Mouse (Mus musculus): ENCODE data around the gene Sh3bgrl2. TPM values are rescaled to one million over a fixed set of nuclear protein-coding genes. Genes with fewer than 3 reads are reported as not detected.

Sh3bgrl2 gene
- polyA plus RNA-seq, 1 experiment from 2014 or later = 10.9 TPM

- 0 out of 2 replicates have a peak, but pooled peaks have one; percentile 32 for ATAC-seq (ENCODE audit: low FRiP score)
- no peak overlapping the region for H3K27ac ChIP-seq
Measured at GRCm38 (mm10) chr9:83577260-83577659, 29.1 kb downstream of the Sh3bgrl2 start.

GRCm38 (mm10) chr9:83579049-83579448 is 30.9 kb downstream of the Sh3bgrl2 start:
- no peak overlapping the region for H3K4me2 ChIP-seq
- 74% methylated on average over 4 of the region's 4 CpGs for WGBS
- H3K4me1 ChIP-seq (replicated peaks) = peaks cover 9% of the 10 kb centered on the region
- H3K27me3 ChIP-seq = no peaks in the 10 kb centered on the region
- no peak overlapping the region for H3K4me3 ChIP-seq
- no peak overlapping the region for H3K27ac ChIP-seq
- no peak for ATAC-seq (ENCODE audit: low FRiP score)
- no peak overlapping the region for H3K9ac ChIP-seq
- H3K9me3 ChIP-seq = no peaks in the 10 kb centered on the region
- H3K36me3 ChIP-seq = no peaks in the 10 kb centered on the region

More at GRCm38 (mm10) chr9:83577260-83577659, 29.1 kb downstream of the Sh3bgrl2 start:
- Histone ChIP-seq H3K4me1 (replicated peaks) (peaks cover 15% of the 10 kb centered on the region), H3K4me3 (no peak overlapping the region), H3K27me3 (no peaks in the 10 kb centered on the region), H3K36me3 (no peaks in the 10 kb centered on the region), H3K4me2 (no peak overlapping the region), H3K9ac (no peak overlapping the region), H3K9me3 (no peaks in the 10 kb centered on the region)
- 90% methylated on average over 7 of the region's 7 CpGs for WGBS

GRCm38 (mm10) chr9:83582748-83583147 is 34.6 kb downstream of the Sh3bgrl2 start:
- WGBS = 84% methylated on average over 7 of the region's 7 CpGs
- ATAC-seq (ENCODE audit: low FRiP score) = no peak
- Histone ChIP-seq H3K4me2 (no peak overlapping the region), H3K9me3 (no peaks in the 10 kb centered on the region), H3K9ac (no peak overlapping the region), H3K4me1 (replicated peaks) (no peaks in the 10 kb centered on the region), H3K27ac (no peak overlapping the region), H3K4me3 (no peak overlapping the region), H3K36me3 (no peaks in the 10 kb centered on the region), H3K27me3 (no peaks in the 10 kb centered on the region)

GRCm38 (mm10) chr9:83586316-83587050 is 38.4 kb downstream of the Sh3bgrl2 start:
- Histone ChIP-seq H3K9ac (no peak overlapping the region), H3K27me3 (no peaks in the 10 kb centered on the region), H3K4me1 (replicated peaks) (peaks cover 9% of the 10 kb centered on the region), H3K4me2 (no peak overlapping the region), H3K9me3 (no peaks in the 10 kb centered on the region), H3K36me3 (no peaks in the 10 kb centered on the region), H3K4me3 (no peak overlapping the region), H3K27ac (no peak overlapping the region)
- no peak for ATAC-seq (ENCODE audit: low FRiP score)
- WGBS = 89% methylated on average over 17 of the region's 17 CpGs

GRCm38 (mm10) chr9:83587116-83587515 is 39.0 kb downstream of the Sh3bgrl2 start:
- no peaks in the 10 kb centered on the region for H3K27me3 ChIP-seq
- no peak overlapping the region for H3K27ac ChIP-seq
- H3K4me2 ChIP-seq = no peak overlapping the region
- H3K4me3 ChIP-seq = no peak overlapping the region
- no peaks in the 10 kb centered on the region for H3K36me3 ChIP-seq
- no peak for ATAC-seq (ENCODE audit: low FRiP score)
- H3K4me1 ChIP-seq (replicated peaks) = peaks cover 9% of the 10 kb centered on the region
- H3K9ac ChIP-seq = no peak overlapping the region
- WGBS = 91% methylated on average over 9 of the region's 9 CpGs
- no peaks in the 10 kb centered on the region for H3K9me3 ChIP-seq

- no peak overlapping the region for H3K9ac ChIP-seq
- H3K4me3 ChIP-seq = no peak overlapping the region
- no peaks in the 10 kb centered on the region for H3K9me3 ChIP-seq
- peaks cover 9% of the 10 kb centered on the region for H3K4me1 ChIP-seq (replicated peaks)
- H3K36me3 ChIP-seq = no peaks in the 10 kb centered on the region
- H3K4me2 ChIP-seq = no peak overlapping the region
- H3K27ac ChIP-seq = no peak overlapping the region
- ATAC-seq (ENCODE audit: low FRiP score) = 0 out of 2 replicates have a peak, but pooled peaks have one; percentile 3
- H3K27me3 ChIP-seq = no peaks in the 10 kb centered on the region
- 94% methylated on average over 2 of the region's 2 CpGs for WGBS
Measured at GRCm38 (mm10) chr9:83589063-83589462, 40.9 kb downstream of the Sh3bgrl2 start.

- 0 out of 2 replicates have a peak overlapping the region, but pooled peaks have one; percentile 39 for H3K9ac ChIP-seq
- 59% methylated on average over 14 of the region's 14 CpGs for WGBS
Measured at GRCm38 (mm10) chr9:83589680-83590467, 41.7 kb downstream of the Sh3bgrl2 start.

GRCm38 (mm10) chr9:83591848-83592456 is 43.8 kb downstream of the Sh3bgrl2 start:
- H3K27me3 ChIP-seq = no peaks in the 10 kb centered on the region
- no peak for ATAC-seq (ENCODE audit: low FRiP score)
- WGBS = 87% methylated on average over 10 of the region's 10 CpGs
- no peak overlapping the region for H3K4me3 ChIP-seq
- no peaks in the 10 kb centered on the region for H3K36me3 ChIP-seq
- H3K4me1 ChIP-seq (replicated peaks) = peaks cover 9% of the 10 kb centered on the region
- no peak overlapping the region for H3K4me2 ChIP-seq
- H3K9me3 ChIP-seq = no peaks in the 10 kb centered on the region
- H3K27ac ChIP-seq = no peak overlapping the region
- H3K9ac ChIP-seq = no peak overlapping the region

More at GRCm38 (mm10) chr9:83589680-83590467, 41.7 kb downstream of the Sh3bgrl2 start:
- Histone ChIP-seq H3K27me3 (no peaks in the 10 kb centered on the region), H3K4me1 (replicated peaks) (peaks cover 9% of the 10 kb centered on the region), H3K4me3 (no peak overlapping the region), H3K9me3 (no peaks in the 10 kb centered on the region), H3K27ac (peak overlapping the region; percentile 46), H3K4me2 (no peak overlapping the region), H3K36me3 (no peaks in the 10 kb centered on the region)
- ATAC-seq (ENCODE audit: low FRiP score) = peak; percentile 68

- Histone ChIP-seq H3K9me3 (no peaks in the 10 kb centered on the region), H3K27me3 (no peaks in the 10 kb centered on the region), H3K27ac (no peak overlapping the region), H3K4me2 (no peak overlapping the region), H3K36me3 (no peaks in the 10 kb centered on the region), H3K4me1 (replicated peaks) (peaks cover 9% of the 10 kb centered on the region), H3K9ac (no peak overlapping the region), H3K4me3 (no peak overlapping the region)
- 92% methylated on average over 5 of the region's 5 CpGs for WGBS
- ATAC-seq (ENCODE audit: low FRiP score) = no peak
Measured at GRCm38 (mm10) chr9:83593811-83594210, 45.7 kb downstream of the Sh3bgrl2 start.

- H3K4me3 ChIP-seq = no peak overlapping the region
- H3K27ac ChIP-seq = no peak overlapping the region
- H3K27me3 ChIP-seq = no peaks in the 10 kb centered on the region
- no peaks in the 10 kb centered on the region for H3K9me3 ChIP-seq
- 93% methylated on average over 6 of the region's 6 CpGs for WGBS
- H3K4me2 ChIP-seq = no peak overlapping the region
- H3K36me3 ChIP-seq = no peaks in the 10 kb centered on the region
- no peak overlapping the region for H3K9ac ChIP-seq
- peaks cover 9% of the 10 kb centered on the region for H3K4me1 ChIP-seq (replicated peaks)
- ATAC-seq (ENCODE audit: low FRiP score) = no peak
Measured at GRCm38 (mm10) chr9:83596132-83596531, 48.0 kb downstream of the Sh3bgrl2 start.

GRCm38 (mm10) chr9:83596646-83597481 is 48.7 kb downstream of the Sh3bgrl2 start:
- H3K27me3 ChIP-seq = no peaks in the 10 kb centered on the region
- WGBS = 76% methylated on average over 13 of the region's 13 CpGs
- H3K9ac ChIP-seq = no peak overlapping the region
- H3K36me3 ChIP-seq = no peaks in the 10 kb centered on the region
- H3K4me2 ChIP-seq = no peak overlapping the region
- no peak for ATAC-seq (ENCODE audit: low FRiP score)
- H3K4me3 ChIP-seq = no peak overlapping the region
- H3K27ac ChIP-seq = no peak overlapping the region
- H3K9me3 ChIP-seq = no peaks in the 10 kb centered on the region
- peaks cover 10% of the 10 kb centered on the region for H3K4me1 ChIP-seq (replicated peaks)
